Comparison of ENCODE assay signal across 11 mouse cellular contexts in genomic region chr4:46095826-46096159, GRCm38 (mm10).
"Had no signal": no experiment of that assay in that cellular context is flagged by ENCODE, and none has a peak within 500 bp of the region (broad histone marks: within the 10 kb centered on the region; RNA-seq: fewer than 3 reads in every experiment).

No protein-coding gene starts in this region.

- DNase-seq: kidney, postnatal 14 days; liver, postnatal 0 days; lung, embryonic 14.5 days; thymus, adult 18-20 months had no signal

- H3K27ac ChIP-seq: limb, embryonic 12.5 days; limb, embryonic 15.5 days; liver, embryonic 14.5 days; midbrain, embryonic 10.5 days; midbrain, embryonic 13.5 days had no signal

- H3K9ac ChIP-seq: limb, embryonic 12.5 days; limb, embryonic 15.5 days; liver, embryonic 14.5 days; liver, postnatal 0 days; lung, embryonic 14.5 days; midbrain, embryonic 13.5 days had no signal

- H3K36me3 ChIP-seq: limb, embryonic 12.5 days; limb, embryonic 15.5 days; midbrain, embryonic 10.5 days; midbrain, embryonic 13.5 days had no signal

- H3K9me3 ChIP-seq: limb, embryonic 12.5 days; limb, embryonic 15.5 days; megakaryocyte, embryonic 14.5 days; midbrain, embryonic 10.5 days; midbrain, embryonic 13.5 days had no signal

- H3K27me3 ChIP-seq: limb, embryonic 12.5 days; limb, embryonic 15.5 days; midbrain, embryonic 13.5 days had no signal

- ATAC-seq: liver, postnatal 0 days; lung, postnatal 0 days; midbrain, embryonic 13.5 days had no signal

- H3K4me3 ChIP-seq: limb, embryonic 12.5 days; limb, embryonic 15.5 days; midbrain, embryonic 10.5 days; midbrain, embryonic 13.5 days had no signal
